Mouse (Mus musculus) bone marrow, adult 2 months (tissue): ENCODE data around the gene Gm28035.

Source experiments
- CTCF ChIP-seq: fragments of 200-500 bp; IDR thresholded peaks from 2 replicates; pipeline ENCODE4 v1.5.1; 2011; ENCODE audit warnings: low read length, control low read depth; ENCODE audit not compliant: control insufficient read depth, insufficient read depth
- POLR2A ChIP-seq: fragments of 200-500 bp; IDR thresholded peaks from 2 replicates; pipeline ENCODE4 v1.6.1; 2011; ENCODE audit warnings: low read depth, mild to moderate bottlenecking, control low read depth, low read length, borderline replicate concordance; ENCODE audit not compliant: control insufficient read depth

DNA sequence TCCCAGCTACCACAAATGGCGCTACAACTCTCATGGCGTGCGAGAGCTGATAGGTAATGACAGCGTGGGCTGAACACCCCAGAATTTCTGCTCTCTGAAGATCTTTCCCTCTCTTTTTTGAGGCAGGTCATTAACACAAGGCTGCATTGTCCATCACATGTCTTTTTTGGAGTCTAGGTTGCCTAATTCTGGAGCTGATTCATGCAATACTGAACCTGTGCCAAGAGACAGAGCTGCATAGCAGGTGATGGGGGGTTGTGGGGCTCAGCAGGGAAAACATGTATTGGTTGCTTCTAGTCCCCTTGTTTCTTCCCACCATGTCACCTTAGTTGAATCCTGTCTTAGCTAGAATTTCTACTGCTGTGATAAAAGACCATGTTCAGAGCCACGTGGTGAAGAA is 84.9 kb downstream of the Gm28035 start:
- TF ChIP-seq CTCF (no peak), POLR2A (no peak)
